Mouse (Mus musculus) cortical plate, adult 2 months (tissue): Measurements from ENCODE around the gene Kbtbd13. TPM values are rescaled to one million over a fixed set of nuclear protein-coding genes. Genes with fewer than 3 reads are reported as not detected.
"Not testable (repeated sequence)": the region's sequence is repeated elsewhere in the genome, so short reads cannot be mapped to it uniquely, and the experiment has no call there.

Experiments used
- H3K27ac ChIP-seq: fragments of 200-500 bp; 2 replicates; pipeline ENCODE4 v1.5.1; 2012; ENCODE audit warnings: low read length, control low read depth, inconsistent platforms; ENCODE audit not compliant: insufficient read depth
- H3K4me1 ChIP-seq: fragments of 200-500 bp; 2 replicates; pipeline ENCODE4 v1.6.1; 2011; ENCODE audit warnings: low read length; ENCODE audit not compliant: control insufficient read depth, insufficient read depth
- H3K4me3 ChIP-seq: fragments of 200-500 bp; 2 replicates; pipeline ENCODE4 v1.5.1; 2011; ENCODE audit warnings: mild to moderate bottlenecking, low read length, control low read depth; ENCODE audit not compliant: insufficient read depth
- CTCF ChIP-seq: fragments of 200-500 bp; IDR thresholded peaks from 2 replicates; pipeline ENCODE4 v1.5.1; 2011; ENCODE audit warnings: mild to moderate bottlenecking, control low read depth, low read length; ENCODE audit not compliant: insufficient read depth; ENCODE audit errors: extremely low read depth
- POLR2A ChIP-seq: fragments of 200-500 bp; IDR thresholded peaks from 2 replicates; pipeline ENCODE4 v1.6.1; 2011; ENCODE audit warnings: mild to moderate bottlenecking, low read length, control low read depth; ENCODE audit not compliant: insufficient read depth; ENCODE audit errors: extremely low read depth
- polyA plus RNA-seq: library from polyadenylated mRNA; depleted of rRNA; stranded (reverse); fragments of >200 nt; gene quantifications from 2 replicates; pipeline ENCODE4 v1.2.3, GENCODE M21; 2012

Gene Kbtbd13
- polyA plus RNA-seq, 1 experiment: 0.17 TPM

DNA sequence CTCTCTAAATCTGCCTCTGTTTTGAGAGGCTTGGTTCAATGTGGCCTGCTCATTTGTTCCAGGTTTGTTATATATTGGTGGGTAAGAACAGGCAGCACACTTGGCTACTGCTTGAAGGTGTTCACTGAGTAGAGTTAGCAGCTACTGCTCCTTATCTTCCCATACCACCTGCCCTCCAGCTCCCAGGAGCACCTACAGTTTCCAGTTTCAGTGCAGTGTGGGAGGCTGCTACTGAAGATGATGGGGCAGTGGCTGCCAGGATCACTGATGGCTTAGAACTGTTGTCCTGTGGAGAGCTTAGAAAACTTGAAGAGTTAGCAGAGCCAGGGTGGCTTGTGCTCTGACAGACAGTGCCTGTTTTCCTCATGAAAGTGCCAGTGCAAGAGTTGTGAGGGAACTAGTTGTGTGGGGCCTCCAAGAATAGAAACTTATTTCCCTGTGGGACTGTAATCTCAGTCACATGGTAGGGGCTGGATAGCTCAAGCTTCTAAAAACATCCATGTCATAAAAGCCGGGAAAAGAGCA lies 32.4 kb downstream of the Kbtbd13 start:
- H3K4me3 ChIP-seq: no peak overlapping the region
- no peak overlapping the region for H3K27ac ChIP-seq
- H3K4me1 ChIP-seq: no peaks in the 10 kb centered on the region
- no peak for TF ChIP-seq POLR2A
- no peak for TF ChIP-seq CTCF

DNA sequence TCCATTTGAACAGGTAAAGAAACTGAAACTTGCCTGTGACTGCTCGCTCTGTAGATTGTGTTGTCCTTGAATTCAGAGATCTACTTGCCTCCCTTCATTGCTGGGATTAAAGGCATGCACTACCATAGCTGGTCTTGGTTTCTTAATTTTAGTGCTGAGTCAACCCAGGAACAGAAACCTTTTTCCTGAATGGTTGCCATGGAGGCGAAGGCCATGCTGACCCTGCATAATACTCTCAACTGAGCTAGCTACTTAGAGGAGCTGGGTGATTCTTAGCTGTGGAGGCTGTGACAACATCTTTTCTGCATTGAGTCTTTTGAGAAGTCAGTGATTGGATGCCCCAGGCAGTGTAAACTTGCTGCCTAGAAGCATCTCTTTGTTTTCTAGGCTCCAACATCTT lies 34.5 kb downstream of the Kbtbd13 start:
- Histone ChIP-seq H3K4me3 (no peak overlapping the region), H3K27ac (no peak overlapping the region), H3K4me1 (no peaks in the 10 kb centered on the region)
- TF ChIP-seq POLR2A (no peak), CTCF (no peak)

DNA sequence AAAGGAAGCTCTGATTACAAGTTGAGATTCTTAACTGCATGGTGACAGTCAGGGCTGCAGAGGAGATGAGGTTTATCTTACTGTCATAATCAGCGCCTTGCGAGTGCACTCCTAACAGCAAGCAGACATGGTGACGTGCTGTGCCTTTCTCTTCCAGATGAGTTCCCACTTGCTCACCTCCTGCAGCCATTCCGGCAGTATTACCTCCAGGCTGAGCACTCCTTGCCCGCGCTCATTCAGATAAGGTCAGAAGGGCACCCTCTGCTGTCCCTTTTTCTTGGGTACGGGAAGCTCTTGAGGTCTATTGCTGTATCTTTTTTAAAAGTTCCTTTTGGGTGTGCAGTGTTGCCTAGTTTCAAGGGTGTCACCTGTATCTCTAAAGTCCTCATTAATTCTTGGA lies 34.9 kb downstream of the Kbtbd13 start:
- no peak overlapping the region for H3K27ac ChIP-seq
- no peak overlapping the region for H3K4me3 ChIP-seq
- H3K4me1 ChIP-seq: no peaks in the 10 kb centered on the region
- no peak for TF ChIP-seq POLR2A
- TF ChIP-seq CTCF: no peak

DNA sequence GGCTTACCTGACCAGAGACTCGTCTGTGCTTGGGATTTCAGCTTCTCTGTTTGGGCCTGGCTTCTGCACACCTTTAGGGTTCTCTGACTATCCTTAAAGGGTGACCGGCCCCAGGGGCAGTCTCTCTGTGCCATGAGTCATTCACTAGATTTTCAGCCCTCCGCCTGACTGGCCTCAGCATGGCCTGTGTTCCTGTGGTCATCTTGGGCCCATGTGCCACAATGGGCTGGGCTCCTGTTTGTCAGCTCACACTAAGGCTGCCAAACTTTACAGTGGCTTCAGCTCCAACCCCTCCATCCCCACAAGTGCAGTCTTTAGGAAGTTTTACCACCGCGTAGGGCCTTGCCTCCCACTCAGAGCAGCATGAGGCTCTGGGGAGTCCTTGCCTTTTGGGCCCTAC lies 38.2 kb downstream of the Kbtbd13 start:
- Histone ChIP-seq H3K4me3 (no peak overlapping the region), H3K27ac (no peak overlapping the region), H3K4me1 (no peaks in the 10 kb centered on the region)
- TF ChIP-seq POLR2A (no peak), CTCF (no peak)

DNA sequence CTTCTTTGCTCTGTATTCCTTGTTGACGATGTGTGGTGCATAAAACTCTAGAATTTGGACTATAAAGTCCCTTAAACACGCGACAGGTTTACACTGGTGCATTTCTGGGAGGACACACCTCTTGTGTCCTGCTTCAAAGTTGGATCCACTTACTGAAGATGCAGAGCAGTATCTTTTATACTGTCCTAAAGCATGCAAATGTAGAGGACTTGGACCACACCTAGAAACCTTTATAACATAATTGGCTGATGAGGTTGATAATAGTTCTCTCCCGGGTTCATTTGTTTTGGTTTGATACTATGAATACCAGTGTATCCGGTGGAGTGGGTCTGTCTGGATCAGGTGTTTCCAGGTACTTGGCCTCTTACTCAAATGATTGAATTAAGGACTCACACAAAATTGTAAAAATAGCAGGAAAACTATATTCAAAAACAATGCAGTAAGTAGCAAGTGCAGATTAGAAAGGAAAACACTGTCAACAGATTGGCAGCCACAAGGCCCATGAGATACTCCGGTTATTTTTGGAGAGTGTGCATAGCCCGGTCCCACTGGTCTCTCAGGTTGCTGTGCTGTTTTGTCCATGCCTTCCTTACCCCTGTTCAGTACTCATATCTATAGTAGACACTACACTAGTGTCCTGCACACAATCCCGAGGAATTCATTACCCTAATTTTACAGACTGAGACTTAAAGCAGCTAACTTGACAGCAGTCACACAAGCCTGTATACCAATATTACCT lies 44.2 kb downstream of the Kbtbd13 start:
- no peak for TF ChIP-seq POLR2A
- TF ChIP-seq CTCF: no peak
- peaks cover 3% of the 10 kb centered on the region for H3K4me1 ChIP-seq
- peak overlapping the region; percentile 34 for H3K4me3 ChIP-seq
- no peak overlapping the region for H3K27ac ChIP-seq

DNA sequence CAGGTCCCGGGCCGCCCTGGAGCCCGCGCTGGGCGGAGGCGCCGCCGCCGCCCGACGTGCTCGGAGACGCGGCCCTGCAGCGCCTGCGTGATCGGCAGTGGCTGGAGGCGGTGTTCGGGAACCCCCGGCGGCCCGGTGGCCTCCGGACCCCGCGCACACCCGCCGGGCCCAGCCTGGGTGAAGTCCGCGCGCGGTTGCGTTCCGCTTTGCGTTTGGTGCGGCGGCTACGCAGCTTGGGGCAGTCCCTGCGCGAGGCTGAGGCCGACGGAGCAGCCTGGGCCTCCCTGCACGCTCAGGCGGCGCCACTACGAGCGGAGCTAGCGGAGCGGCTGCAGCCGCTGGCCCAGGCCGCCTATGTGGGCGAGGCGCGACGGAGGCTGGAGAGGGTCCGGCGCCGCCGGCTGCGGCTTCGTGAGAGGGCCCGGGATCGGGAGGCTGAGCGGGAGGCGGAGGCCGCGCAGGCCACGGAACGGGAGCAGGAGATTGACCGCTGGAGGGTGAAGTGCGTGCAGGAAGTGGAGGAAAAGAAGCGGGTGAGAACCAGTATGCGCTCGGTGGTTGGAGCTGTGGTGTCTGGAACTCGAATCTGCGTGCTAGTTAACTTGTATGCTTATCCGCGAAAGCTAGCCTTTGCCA lies 44.9 kb downstream of the Kbtbd13 start:
- Histone ChIP-seq H3K27ac (no peak overlapping the region), H3K4me1 (peaks cover 3% of the 10 kb centered on the region), H3K4me3 (peak overlapping the region; percentile 34)
- TF ChIP-seq POLR2A (0 out of 2 replicates have a peak, but pooled peaks have one; percentile 10), CTCF (no peak)

DNA sequence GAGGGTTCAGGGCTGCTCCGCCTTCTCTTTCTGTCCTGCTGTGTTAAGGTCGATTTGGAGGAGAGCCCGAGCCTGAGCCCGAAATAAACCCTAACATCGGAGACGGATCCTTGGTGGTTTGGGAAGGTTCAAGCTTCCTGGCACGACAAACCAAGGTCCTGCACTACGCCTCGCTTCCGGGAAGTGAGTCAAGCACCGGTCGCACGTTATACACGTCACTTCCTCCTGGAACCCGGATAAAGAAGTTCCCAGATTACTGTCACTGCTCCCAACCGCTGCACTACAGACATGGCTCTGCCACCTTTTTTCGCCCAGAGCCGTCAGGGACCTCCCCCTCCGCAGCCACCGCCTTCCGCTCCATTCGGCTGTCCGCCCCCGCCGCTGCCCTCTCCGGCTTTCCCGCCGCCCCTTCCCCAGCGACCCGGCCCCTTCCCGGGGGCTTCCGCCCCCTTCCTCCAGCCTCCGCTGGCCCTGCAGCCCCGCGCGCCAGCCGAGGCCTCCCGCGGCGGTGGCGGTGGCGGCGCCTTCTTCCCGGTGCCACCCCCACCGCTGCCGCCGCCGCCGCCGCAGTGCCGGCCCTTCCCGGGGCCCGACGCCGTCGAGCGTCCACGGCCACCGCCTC lies 45.5 kb downstream of the Kbtbd13 start, which contains the start of gene Pdcd7:
Gene Pdcd7 (plus strand): TSS at position 251 of the 622 bp plus-strand sequence.
- H3K4me3 ChIP-seq: peak within 1 kb of the TSS; percentile 34
- H3K4me1 ChIP-seq: peaks cover 3% of the 10 kb centered on the region
- no peak for TF ChIP-seq CTCF
- TF ChIP-seq POLR2A: peak; percentile 97
- no peak within 1 kb of the TSS for H3K27ac ChIP-seq

DNA sequence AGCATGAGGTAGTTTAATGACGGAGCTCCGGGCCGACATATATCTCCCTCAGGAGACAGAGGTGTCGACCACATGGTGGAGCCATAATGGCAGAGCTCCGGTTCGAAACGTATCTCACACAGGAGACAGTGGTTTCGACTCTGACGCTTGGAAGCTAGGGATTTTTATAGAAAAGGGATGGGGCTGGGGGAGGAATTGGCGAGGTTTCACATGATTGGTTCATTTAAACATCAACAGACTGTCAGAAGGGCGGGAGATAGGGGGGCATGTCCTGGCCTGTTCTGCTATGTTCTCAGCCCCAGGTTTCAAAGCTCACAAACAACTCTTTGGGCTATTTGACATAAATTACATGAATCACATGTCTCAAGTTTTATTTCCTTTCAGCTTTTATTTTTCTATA lies 46.0 kb downstream of the Kbtbd13 start:
- not testable (repeated sequence) for H3K4me1 ChIP-seq, H3K27ac ChIP-seq
- H3K4me3 ChIP-seq: peak overlapping the region; percentile 34

DNA sequence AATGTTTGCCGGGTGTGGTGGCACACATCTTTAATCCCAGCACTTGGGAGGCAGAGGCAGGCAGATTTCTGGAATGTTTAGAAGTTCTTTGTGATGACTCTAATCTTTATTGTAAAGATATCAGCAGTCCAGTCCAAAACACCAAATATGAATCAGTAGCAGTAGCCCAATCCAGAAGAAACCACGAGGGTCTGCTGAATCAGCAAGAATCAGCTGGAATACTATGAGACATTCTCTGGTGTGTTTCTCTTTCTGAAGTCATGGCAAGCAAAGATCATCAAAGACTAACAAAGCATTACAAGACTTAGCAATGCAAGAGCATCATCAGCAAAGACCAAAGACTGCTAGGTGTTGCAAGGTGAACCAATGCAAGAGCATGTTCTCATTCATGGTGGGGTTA lies 51.0 kb downstream of the Kbtbd13 start:
- Histone ChIP-seq H3K27ac (no peak overlapping the region), H3K4me3 (no peak overlapping the region), H3K4me1 (no peaks in the 10 kb centered on the region)
- no peak for TF ChIP-seq POLR2A
- no peak for TF ChIP-seq CTCF
